Mouse (Mus musculus) brain, adult 2 months (tissue): ENCODE measurements around the gene Ipcef1.

Experiments used
- DNase-seq: peaks from one replicate; pipeline ENCODE4 v3.0.0; 2011; ENCODE audit warnings: low read depth, low spot score

Gene Ipcef1

DNA sequence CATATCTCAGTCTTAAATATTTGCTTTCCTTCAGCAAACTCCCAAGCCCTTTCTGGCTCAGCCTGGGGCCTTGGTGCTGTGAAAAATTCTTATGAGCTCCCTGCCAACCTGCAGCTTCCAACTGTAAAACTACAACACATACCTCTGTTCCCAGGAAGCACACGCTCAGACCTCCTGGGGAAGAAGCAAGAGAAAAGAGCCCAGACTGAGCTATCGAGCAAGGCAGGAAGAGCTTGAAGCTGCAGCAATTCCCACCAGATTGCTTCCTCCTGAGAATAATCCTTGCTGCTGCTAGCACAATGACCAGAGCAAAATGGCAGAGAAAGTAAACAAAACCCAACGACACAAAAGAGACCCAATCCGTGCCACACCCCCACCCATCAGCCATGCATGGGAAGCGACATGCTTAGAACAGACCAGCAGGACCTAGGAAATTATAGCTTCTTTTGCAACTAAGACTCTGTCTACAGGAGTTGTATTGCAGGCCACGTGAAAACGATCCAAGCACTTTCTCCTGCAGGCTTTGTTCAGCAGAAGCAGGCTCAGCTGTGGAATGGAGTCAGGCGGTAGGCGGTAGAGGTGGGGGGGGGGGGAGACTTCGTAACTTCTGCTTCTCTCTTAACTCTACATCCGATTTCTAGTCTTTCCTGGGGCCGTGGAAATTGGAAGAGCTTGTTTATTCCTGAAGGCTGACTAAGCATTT lies at the start of gene Ipcef1:
Gene Ipcef1 (minus strand): TSS at position 164 of the 703 bp plus-strand sequence.
- peak; percentile 31 for DNase-seq

DNA sequence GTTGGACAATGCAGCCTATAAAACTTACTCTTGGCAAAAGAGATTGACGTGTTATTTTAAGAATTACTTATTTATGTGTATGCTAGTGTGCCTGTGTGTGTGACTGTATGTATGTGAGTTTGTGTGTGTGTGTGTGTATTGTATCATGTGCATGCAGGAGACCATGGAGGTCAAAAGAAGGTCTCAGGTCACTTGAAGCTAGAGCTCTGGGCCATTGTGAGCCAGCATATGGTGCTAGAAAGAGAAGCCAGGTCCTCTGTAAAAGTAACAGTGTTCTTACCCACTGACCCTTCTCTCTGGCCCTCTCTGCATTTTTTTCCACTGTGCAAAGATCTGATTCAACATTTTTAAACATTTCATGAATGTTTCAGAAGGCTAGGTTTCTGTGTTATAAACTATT lies 25.7 kb upstream of the Ipcef1 start:
- DNase-seq, result peak; percentile 80

DNA sequence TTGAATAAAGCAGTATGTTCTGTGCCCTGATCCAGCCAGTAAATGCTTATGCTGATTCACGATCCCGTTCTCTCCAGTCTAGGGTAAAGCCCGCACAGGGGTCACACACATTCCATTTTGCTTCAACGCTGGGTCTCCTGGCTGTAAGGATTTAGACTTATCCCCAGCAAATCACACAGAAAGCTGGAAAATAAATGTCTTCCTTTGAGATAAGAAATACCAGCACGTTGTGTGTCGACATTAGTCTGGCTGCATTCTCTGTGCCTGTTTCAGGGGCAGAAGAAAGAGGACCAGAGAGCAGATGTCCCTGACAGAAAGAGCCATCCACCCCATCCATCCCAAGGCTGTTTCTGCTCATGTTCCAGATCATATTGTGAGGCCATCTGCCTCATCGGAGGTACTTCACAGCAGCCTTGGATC lies 25.1 kb upstream of the Ipcef1 start:
- peak; percentile 99 for DNase-seq

DNA sequence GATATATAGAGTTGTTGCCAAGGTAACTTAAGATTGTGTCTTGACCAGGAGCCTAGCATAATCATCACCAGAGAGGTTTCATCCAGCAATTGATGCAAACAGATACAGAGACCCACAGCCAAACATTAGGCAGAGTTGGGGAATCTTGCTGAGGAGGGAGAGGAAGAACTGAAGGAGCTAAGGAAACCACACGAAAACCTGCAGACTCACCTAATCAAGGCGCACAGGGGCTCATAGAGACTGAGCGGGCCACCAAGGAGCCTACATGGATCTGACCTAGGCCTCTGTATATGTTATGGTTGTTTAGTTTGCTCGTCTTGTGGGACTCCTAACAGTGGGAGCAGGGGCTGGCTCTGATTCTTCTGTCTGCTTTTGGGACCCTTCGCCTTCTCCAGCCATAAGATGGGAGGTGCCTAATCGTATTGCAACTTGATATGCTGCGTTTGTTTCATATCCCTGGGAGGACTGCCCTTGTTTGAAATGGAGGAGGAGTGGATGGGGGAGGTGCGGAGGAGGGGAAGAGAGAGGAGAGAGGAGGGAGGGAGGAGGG lies 24.5 kb upstream of the Ipcef1 start:
- peak; percentile 89 for DNase-seq

DNA sequence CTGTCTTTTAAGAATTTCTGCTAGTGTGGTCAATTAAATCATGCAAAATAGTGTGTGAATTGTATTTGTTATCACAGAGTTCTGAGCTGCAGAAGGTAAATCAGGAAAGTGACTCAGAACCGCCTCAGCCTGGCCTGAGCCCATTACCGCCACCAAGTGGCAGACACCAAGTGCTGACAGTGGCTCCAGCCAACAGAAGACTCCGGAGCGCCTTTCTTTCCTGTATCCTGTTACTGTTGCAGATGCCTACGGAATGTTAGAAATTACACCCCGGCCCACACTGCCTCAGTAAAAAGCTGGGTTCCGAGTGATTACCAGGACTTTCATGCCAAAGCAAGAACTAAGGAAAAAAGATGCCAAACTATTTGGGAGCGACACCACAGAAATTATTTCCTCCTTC lies 23.9 kb upstream of the Ipcef1 start:
- peak; percentile 96 for DNase-seq

DNA sequence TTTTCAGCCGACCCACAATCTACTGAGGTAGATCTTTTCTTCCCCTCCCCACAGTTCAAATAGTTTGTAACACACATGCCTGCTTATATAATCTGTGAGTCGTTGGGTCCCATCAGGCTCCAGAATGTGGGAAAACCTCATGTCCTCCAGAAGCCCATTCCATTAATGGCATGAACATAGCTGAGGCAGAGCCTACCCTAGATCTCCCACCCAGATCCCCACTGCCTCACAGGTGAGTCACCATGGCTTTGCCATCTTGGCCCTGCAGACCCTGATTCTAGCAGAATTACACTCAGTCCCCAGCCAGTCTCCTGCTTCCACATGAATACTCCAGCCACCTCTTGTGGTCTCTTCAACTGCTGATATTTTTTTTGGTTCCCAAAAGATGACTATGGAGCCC lies 23.4 kb upstream of the Ipcef1 start:
- no peak for DNase-seq

DNA sequence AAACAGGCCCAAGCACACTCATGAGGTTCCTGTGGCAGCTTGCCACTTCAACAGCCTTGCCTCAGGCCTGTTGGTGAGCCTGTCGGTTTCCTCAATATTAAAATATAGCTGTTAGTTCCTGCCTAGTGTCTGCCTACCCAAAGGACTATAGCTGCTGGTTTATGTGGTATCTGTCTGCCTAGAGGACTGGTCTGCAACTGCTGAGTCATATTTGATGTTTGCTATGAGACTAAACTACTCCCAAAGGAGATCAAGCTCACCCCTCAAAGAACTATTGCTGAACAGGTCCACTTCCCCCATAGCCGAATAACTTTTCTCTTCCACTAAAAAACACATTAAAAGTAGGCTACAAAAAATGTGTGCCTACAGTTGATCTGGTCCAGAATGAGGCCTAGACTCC lies 22.0 kb upstream of the Ipcef1 start:
- no peak for DNase-seq

DNA sequence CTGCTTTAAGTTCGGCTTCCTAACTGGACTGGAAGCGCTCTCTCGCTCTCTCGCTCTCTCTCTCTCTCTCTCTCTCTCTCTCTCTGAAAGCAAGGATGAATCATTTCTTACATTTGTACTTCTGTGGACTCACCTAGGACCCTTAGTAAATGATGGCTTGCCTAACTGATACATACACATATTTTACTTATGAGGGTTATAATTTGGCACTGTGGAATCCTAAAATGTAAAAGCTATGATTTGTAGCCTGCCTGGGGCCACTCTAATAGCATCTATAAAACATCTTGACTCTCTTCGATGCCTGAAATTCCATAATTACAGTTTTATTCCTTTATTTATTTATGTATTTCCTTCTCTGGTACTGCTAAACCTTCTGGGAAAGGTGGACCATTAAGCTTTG lies 18.6 kb upstream of the Ipcef1 start:
- no peak for DNase-seq

DNA sequence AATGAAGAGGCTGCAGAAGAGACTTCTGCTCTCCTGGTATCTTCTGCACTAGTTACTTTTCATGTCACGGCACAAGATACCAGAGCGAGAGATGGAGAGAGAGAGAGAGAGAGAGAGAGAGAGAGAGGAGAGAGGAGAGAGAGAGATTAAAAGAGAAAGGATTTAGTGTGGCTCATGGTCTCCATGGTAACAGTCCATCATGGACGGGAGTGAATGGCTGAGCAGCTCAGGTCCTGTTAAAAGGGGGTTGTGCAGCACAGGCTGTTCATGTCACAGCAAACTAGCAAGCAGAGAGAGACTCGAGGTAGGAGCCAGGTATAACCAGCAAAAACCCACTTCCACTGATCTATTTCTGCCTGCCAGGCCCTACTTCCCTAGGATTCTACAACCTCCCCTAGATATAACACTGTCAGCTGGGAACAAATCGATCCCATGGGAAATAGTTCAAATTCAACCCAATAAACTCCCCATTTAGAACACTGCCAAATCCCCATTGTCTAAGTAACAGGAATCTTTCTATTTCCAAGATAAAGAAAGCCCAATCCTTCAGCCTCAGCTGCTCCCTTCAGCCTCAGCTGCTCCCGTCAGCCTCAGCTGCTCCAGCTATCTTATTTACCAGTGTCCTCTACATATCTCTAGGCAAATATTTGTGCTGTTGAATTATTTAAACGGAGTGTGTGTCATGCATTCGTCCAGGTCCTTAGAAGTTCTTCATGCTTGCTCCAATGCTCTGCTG lies 18.0 kb upstream of the Ipcef1 start:
- DNase-seq, result no peak

DNA sequence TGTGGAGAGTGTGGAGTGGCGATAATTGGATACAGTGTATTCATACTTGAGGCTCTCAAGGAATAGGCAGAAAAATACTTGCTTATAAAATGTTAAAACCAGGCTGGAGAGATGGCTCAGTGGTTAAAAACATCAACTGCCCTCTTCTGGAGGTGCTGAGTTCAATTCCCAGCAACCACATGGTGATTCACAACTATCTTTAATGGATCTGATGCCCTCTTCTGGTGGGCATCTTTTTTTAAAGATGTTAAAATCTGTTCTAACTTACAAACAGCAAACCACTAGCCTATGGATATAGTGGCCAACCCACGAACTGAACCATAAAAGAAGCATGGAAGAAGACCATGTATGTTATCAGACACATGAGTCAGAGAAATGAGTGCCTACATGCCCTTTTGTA lies 16.8 kb upstream of the Ipcef1 start:
- no peak for DNase-seq

DNA sequence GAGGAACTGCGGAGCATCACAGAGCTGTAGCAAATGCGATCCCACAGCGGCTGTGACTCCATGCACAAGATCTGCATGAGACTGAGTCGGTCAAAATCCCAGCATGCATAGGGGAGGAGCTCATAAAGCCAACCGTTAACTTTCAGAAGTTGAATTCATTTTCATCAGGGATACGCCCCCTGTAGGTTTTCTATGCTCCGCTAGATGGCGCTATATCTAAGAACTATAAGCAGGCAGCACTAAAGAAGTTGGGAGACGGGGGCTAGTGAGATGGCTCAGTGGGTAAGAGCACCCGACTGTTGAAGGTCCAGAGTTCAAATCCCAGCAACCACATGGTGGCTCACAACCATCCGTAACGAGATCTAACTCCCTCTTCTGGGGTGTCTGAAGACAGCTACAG lies 16.3 kb upstream of the Ipcef1 start:
- peak; percentile 35 for DNase-seq

DNA sequence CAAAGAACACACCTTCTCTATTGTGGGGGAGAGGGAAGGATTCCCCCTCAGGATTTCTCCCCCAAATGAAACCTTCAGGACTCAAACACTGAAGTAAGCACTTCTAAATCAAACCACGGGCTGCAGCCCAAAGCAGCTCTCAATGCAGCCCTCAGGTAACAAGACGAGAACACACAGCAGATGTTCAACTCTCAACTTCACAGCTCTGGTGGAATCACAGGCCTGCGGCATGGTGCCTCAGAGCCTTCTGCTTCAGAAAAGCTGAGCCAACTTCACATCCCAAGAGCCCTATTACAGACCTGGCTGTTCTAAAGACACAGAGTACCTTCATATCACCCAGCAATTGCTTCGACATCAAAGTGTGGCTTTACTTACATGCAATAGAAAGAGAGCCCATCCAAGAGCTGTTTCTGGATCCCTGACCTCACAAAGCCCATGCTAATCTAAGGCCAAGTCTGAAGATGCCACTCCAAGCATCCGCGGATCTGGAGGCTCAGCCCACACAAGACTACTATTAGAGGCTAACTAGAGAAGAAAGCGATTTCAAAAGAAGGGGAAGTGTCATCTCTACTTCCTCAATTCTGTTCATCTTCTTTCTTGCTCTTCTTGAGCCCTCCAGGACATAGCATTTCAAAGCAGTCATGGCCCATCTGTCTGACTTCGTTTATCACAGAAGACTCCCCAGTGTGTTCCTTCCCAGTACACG lies 11.6 kb upstream of the Ipcef1 start:
- DNase-seq, result peak; percentile 66

DNA sequence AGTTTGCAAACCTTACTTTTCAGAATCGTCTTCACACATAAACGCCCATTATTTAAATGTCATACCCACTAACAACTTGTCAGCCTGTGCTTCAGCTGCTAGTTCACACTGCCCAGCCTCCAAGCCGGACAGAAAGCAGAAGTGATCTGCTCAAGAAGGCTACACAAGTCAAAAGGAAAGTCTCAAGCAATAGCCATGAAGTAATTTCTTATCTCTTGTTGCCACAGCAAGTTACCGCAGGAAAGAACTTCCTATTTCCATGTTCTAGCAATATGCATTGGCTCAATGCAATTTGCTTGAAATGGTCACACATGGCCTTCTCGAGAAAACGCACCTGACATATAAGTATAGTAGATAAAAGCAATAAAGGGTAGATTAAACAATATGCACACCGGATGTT lies 10.7 kb upstream of the Ipcef1 start:
- DNase-seq, result no peak

DNA sequence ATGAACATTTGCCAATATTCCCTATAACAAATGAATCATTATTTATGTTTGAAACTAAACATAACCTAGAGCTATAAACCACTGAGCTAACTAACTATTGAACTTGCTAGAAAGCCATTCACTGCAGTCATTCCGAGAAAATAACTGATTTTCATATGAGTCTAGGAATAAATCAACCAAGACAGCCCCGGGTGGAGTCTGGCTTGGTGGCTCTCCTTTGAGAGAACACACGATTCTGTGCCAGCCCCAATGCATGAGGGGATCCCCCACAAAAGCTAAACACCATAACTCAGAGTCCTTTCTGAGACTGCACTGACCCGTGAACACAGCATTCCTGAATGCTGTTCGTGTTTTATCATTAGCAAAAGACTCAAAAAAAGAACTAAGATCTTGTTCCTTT lies 8.0 kb upstream of the Ipcef1 start:
- DNase-seq, result no peak

DNA sequence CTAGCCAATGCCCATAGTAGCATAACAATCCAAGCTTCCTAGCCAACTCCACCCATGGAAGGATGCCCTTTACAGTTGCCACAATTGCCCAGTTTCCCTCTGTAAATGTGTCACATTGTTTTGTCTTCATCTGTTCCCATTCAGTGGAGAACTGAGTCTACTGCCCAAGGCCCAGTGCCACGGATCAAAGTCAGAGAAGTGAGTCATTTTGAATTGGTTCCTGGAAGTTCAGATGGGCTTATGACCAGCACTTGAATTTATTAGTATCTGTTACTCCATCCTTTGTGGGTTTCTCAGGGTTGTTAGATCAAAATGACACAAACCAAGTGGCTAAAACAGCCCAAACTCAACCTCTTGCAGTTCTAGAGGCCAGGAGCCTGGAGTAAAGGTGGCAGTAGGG lies 5.3 kb upstream of the Ipcef1 start:
- DNase-seq, result no peak

DNA sequence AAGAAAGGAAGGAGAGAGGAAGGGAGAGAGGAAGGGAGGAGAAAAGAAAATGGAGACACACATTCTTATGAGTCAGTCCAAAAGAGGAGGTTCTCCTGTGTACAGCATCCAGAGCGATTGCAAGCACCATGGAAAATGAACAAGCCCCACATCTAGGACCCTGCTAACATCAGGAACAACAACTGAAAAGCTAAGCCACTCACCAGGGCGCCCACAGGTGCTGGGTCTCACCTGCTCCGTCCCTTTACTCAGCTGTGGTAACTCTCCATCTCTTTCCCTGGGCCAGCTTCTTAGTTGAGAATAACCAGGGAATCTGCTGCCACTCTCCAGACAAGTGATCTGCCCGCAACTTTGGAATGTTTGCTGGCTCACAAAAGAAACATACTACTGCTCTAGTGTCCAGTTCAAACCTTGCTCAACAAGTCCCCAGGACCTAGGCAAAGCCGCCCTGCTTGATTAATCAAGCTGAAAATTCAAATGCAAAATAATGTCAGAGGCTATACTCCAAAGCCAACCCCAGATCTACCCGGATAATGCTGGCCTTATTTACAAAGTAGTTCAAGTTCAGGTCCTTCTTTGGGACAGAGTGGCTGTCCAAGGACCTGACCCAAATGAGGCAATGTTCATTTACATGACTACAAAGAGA lies 2.4 kb upstream of the Ipcef1 start:
- no peak for DNase-seq

DNA sequence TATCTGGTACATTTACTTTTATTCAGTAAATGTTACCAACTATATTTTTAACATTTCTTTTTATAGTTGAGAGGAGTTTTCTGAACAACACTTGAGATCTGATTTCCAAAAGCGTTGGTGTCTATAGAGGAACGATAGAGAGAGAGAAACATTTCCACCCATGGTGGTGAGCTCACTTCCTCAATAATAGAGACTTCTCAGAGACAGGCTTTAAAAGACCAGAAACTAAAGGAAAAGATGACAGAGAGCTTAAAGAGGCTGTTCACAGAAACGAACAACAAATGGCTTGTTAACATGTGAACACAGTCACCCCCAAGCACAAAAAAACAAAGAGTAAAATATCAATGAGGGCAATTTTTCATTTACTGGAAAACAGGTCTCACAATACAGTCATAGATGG lies 2.4 kb downstream of the Ipcef1 start:
- peak; percentile 31 for DNase-seq

DNA sequence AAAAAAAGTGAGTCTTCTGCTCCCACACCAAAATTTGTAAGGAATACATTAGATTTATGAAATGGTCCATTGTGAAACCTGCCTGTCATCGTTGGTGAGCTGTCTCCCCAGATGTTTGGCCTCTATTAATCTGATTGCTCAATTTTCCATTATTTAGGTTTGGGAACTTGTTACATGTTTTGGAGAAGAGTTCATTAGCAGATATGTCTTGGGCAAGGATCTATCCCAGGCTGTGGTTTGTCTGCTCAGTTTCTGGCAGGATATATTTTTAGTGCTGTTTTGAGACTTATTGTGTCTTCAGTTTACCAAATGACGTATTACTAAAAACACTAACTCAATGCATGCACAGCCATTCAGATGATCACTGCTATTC lies 4.4 kb downstream of the Ipcef1 start:
- DNase-seq, result no peak

DNA sequence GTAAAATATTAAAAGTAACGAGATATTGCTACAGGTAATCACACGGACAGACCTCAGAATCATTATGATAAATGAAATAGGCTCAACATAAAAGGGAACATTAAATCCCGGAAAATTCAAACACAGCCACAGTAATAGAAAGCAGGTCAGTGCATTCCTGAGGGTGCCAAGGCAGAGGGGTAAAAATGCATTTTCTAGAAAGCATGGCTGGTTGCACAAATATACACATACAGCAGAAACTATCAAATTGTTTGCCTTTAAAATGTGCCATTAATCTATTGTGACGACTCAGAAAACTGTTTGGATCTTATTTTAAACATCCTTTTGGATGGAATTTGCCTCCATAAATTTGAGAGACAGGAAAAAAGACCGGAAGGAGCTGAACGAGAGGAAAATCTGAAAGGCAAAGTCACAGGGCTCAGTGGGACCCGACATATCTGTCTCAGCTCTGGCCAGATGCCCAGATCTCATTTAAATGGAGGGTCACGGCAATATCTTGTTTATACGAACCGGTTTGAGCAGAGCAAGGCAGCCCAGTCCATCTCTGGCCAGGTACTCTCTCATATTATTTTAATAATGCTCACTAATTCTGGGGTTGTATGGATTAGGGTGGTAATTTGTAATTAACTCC lies 4.9 kb downstream of the Ipcef1 start:
- DNase-seq, result no peak

DNA sequence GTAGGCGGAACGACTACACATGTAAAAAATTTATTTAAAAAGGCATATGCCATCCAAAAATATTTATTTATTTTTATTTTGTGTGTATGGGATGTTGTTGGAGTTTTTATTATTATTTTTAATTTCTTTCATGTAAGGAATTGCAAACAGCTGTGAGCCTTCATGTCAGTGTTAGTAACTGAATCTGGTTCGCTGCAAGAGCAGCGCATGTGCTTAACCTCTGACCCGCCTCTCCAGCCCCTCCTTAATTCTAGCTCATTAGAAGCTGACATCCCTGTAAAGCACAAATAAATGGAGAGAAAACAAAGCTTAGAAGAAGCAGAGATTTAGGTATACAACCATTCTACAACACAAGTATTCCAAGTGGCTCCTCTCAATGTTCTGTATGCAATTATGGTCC lies 8.4 kb downstream of the Ipcef1 start:
- DNase-seq, result no peak

DNA sequence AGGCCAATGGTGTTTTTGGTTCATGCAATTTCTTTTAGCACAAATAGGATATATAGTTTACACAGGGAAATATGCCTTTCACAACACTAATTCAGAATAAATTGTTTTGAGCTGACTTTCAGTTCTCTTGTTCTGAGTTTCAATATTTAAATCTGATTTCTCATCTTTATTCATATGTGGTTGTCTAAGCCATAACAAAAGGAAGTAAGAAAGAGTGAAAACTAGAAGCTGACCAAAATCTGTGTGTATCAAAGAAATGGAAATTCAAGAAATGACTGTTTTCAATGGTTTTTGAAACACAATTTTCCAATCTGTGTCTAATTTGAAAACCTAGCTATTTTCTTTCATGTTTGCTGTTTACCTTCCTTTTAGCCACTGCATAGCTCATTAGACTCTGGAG lies 11.2 kb downstream of the Ipcef1 start:
- no peak for DNase-seq

DNA sequence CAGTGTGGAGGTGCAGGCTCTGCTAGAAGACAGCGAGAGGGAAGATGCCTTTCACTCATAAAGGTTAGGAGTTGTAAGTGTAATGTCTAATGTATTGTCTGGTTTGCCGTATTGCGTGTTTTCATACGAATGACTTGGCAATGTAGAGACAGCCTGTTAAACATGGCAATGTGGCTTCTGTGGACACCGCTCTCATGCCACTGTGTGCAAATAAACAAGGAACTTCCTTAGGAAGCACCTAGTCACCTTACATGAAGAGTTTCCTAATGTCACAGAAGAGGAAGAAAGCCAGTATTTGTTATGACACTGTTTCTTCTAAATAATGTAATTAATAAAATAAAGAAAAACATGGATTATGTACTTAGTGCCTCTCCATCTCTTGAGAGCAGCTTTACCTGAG lies 15.1 kb downstream of the Ipcef1 start:
- no peak for DNase-seq
